Mouse (Mus musculus) spleen, postnatal 4 days (tissue): Measurements from ENCODE around the gene Glod5.

ENCODE experiments used
- DNase-seq, 2 experiments: peaks; one replicate each; pipeline ENCODE4 v3.0.0; 2022; ENCODE audit warnings: low spot score in 2 of 2

Glod5 gene

GRCm38 (mm10) chrX:7968226-7968625 lies 50.1 kb downstream of the Glod5 start:
- peak; percentile 45 to 70 for DNase-seq

- peak; percentile 74 to 76 for DNase-seq
Measured at GRCm38 (mm10) chrX:7967596-7968201, 50.6 kb downstream of the Glod5 start.

- no peak for DNase-seq
Measured at GRCm38 (mm10) chrX:7966161-7966560, 52.1 kb downstream of the Glod5 start.

- DNase-seq = no peak
Measured at GRCm38 (mm10) chrX:7963829-7964626, 54.3 kb downstream of the Glod5 start.

GRCm38 (mm10) chrX:7958868-7959267 lies 59.4 kb downstream of the Glod5 start:
- no peak for DNase-seq
